Mouse (Mus musculus) MEL (cell line): Measurements from ENCODE around the gene Mybphl.

Source experiments
- BHLHE40 ChIP-seq: IDR thresholded peaks from 2 replicates; pipeline ENCODE4 v1.6.1; 2012; ENCODE audit warnings: low read depth, mild to moderate bottlenecking, inconsistent platforms, low read length, improper control_type of control experiment, borderline replicate concordance
- CHD2 ChIP-seq: IDR thresholded peaks from 2 replicates; pipeline ENCODE4 v1.6.1; 2011; ENCODE audit warnings: low read length, improper control_type of control experiment
- CTCF ChIP-seq, 3 experiments: IDR thresholded peaks in 2 of 3; conservative IDR thresholded peaks in 1 of 3; 2 replicates each; pipeline ENCODE4 v1.5.1; 2011 to 2012; ENCODE audit warnings: low read length in 3 of 3, low read depth in 2 of 3, mild to moderate bottlenecking in 2 of 3, improper control_type of control experiment in 1 of 3, inconsistent platforms in 1 of 3, mixed read lengths in 1 of 3, moderate library complexity in 1 of 3; ENCODE audit not compliant: control insufficient read depth in 1 of 3, insufficient read depth in 1 of 3, poor library complexity in 1 of 3, severe bottlenecking in 1 of 3
- EP300 ChIP-seq, 2 experiments: IDR thresholded peaks; 2 replicates each; pipeline ENCODE4 v1.6.1; 2011; ENCODE audit warnings: improper control_type of control experiment in 2 of 2, low read length in 2 of 2, low read depth in 1 of 2, mild to moderate bottlenecking in 1 of 2
- HCFC1 ChIP-seq: IDR thresholded peaks from 2 replicates; pipeline ENCODE4 v1.6.1; 2012; ENCODE audit warnings: low read depth, mild to moderate bottlenecking, inconsistent platforms, low read length, improper control_type of control experiment, moderate library complexity

DNA sequence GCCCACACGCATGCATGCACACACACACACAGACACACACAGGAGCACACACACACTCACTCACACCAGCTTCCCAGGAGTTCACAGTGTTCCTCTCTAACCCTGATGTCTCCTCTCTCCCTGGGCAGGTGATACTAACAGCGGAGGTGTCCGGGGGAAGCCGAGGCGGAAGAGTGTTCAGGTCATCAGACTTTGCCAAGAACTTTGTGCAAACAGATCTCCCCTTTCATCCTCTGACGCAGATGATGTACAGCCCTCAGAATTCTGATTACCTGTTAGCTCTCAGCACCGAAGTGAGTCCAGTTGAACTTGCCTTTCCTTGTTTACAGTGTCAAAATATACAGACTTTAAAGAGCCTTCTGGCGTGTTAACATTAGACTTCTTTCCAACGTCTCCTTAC is 39.2 kb upstream of the Mybphl start:
- TF ChIP-seq BHLHE40: no peak
- TF ChIP-seq CTCF (IDR thresholded peaks at IDR 0.05 in 2 of 3, conservative IDR thresholded peaks at IDR 0.05 in 1 of 3; ENCODE audit: control insufficient read depth in 1 of 3, insufficient read depth in 1 of 3, low read depth in 2 of 3, low read length in 3 of 3, poor library complexity in 1 of 3, severe bottlenecking in 1 of 3): no peak
- TF ChIP-seq CHD2: no peak
- TF ChIP-seq HCFC1: no peak
- no peak for TF ChIP-seq EP300 (IDR thresholded peaks at IDR 0.05; ENCODE audit: low read depth in 1 of 2, low read length in 2 of 2)
